Mouse (Mus musculus): Measurements from ENCODE around the gene Slc12a4.

- no peak for TF ChIP-seq CTCF (IDR thresholded peaks at IDR 0.05; ENCODE audit: insufficient read depth, low read depth, low read length)
- TF ChIP-seq POLR2A (IDR thresholded peaks at IDR 0.05; ENCODE audit: insufficient read depth, low read depth, low read length) = no peak
Measured at GRCm38 (mm10) chr8:105957813-105958212, 8.1 kb downstream of the Slc12a4 start.
